In the genomic region with DNA sequence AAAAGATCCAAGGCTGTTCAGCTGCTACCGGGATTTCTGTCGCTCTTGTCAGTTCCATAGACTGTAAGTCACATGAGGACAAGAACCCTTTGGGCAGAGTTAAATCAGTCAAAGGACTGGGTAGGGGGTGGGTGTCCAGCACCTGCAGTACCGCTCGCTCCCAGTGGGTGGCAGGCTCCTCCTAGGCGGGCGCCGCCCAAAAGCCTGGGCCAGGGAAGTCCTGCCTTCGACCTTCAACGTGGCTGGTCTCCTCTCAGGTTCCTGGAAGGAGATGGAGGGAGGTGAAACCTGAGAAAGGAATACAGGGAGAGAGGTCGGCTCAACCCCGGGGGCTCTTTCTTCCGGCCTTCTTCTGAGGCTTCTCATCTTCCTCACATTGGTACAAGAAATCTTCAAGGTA, we compare ENCODE assay signal across 8 mouse cellular contexts. TPM values are rescaled to one million over a fixed set of nuclear protein-coding genes. Genes with fewer than 3 reads are reported as not detected.
DNase-seq lines count a peak whose midpoint lies in the region; ATAC-seq and TF ChIP-seq lines count a peak whose summit lies in the region.

No protein-coding gene starts in this region.

- H3K27me3 ChIP-seq in hindbrain, embryonic 16.5 days (replicated peaks; ENCODE audit: control insufficient read depth, insufficient read depth, low read length), result no peaks in the 10 kb centered on the region

- H3K36me3 ChIP-seq in hindbrain, embryonic 16.5 days (ENCODE audit: control insufficient read depth, insufficient read depth, low read length), result no peaks in the 10 kb centered on the region

- peak; percentile 82 for DNase-seq in WW6 (ENCODE audit: low read depth, low spot score)
- DNase-seq in cerebellum, postnatal 36 days, result peak; percentile 85 to 88
- DNase-seq in frontal cortex, postnatal 36 days (ENCODE audit: low spot score in 2 of 2), result peak; percentile 79 to 80
- peak; percentile 78 to 89 for DNase-seq in left cerebral cortex, adult 2 months (ENCODE audit: extremely low spot score in 1 of 2, low spot score in 2 of 2)
- peak; percentile 86 for DNase-seq in right cerebral cortex, postnatal 4 days
- peak; percentile 80 to 94 for DNase-seq in urinary bladder, postnatal 4 days (ENCODE audit: low spot score in 2 of 2)

- no peak overlapping the region for H3K4me2 ChIP-seq in hindbrain, embryonic 16.5 days (ENCODE audit: low read length)

- H3K9me3 ChIP-seq in hindbrain, embryonic 16.5 days (ENCODE audit: control insufficient read depth, low read length), result no peaks in the 10 kb centered on the region

- H3K4me3 ChIP-seq in hindbrain, embryonic 16.5 days (ENCODE audit: low read length), result no peak overlapping the region
- H3K4me3 ChIP-seq in left cerebral cortex, adult 2 months, result no peak overlapping the region

- no peak overlapping the region for H3K9ac ChIP-seq in hindbrain, embryonic 16.5 days (ENCODE audit: low read depth, low read length)

- no peaks in the 10 kb centered on the region; the same call in 1 of the 2 replicates for H3K4me1 ChIP-seq in hindbrain, embryonic 16.5 days (ENCODE audit: control insufficient read depth, insufficient read depth, low read depth, low read length)

- peak; percentile 70; the same call in 1 of the 2 replicates for ATAC-seq in hindbrain, embryonic 16.5 days
- peak; percentile 99 for ATAC-seq in megakaryocyte, adult 5-6 weeks (ENCODE audit: poor library complexity, severe bottlenecking)

- 6% methylated on average over 12 of the region's 12 CpGs for WGBS in hindbrain, embryonic 16.5 days

- TF ChIP-seq CTCF in left cerebral cortex, adult 2 months (IDR thresholded peaks at IDR 0.05), result peak; percentile 98

- intact Hi-C loops in left cerebral cortex, adult 2 months (cut with DNase I), result loop anchor here (1.0 kb wide), 1 partner anchor 82 kb away; no protein-coding TSS in a partner anchor

- H3K27ac ChIP-seq in hindbrain, embryonic 16.5 days (ENCODE audit: low read depth, low read length), result no peak overlapping the region
- no peak overlapping the region for H3K27ac ChIP-seq in left cerebral cortex, adult 2 months

RNA-seq across cellular contexts. Expression of a gene that starts 10.1 kb away (rescaled TPM):
- polyA plus RNA-seq in hindbrain, embryonic 16.5 days (2015; fragmentation: Nextera tagmentation; extraction: Ambion mirVana), result 1,192 and 1,343 TPM in 2 replicates
- total RNA-seq in left cerebral cortex, adult 2 months (2021), result 100 to 1,000 TPM; 701 to 719 TPM
- 321 and 340 TPM in 2 replicates for total RNA-seq in megakaryocyte, adult 5-6 weeks (2015)
- total RNA-seq in megakaryocyte, adult 5-6 weeks (2017), result 78.5 and 107 TPM in 2 replicates

RNA-seq across cellular contexts. Expression of a gene that starts 17.8 kb away (rescaled TPM):
- 51.3 and 52.8 TPM in 2 replicates for polyA plus RNA-seq in hindbrain, embryonic 16.5 days (2015; fragmentation: Nextera tagmentation; extraction: Ambion mirVana)
- total RNA-seq in left cerebral cortex, adult 2 months (2021), result 10 to 100 TPM; 21.4 to 24.5 TPM
- 41.0 and 52.0 TPM in 2 replicates for total RNA-seq in megakaryocyte, adult 5-6 weeks (2015)
- 15.9 and 18.8 TPM in 2 replicates for total RNA-seq in megakaryocyte, adult 5-6 weeks (2017)

RNA-seq across cellular contexts. Expression of a gene that starts 17.9 kb away (rescaled TPM):
- 32.3 and 45.5 TPM in 2 replicates for polyA plus RNA-seq in hindbrain, embryonic 16.5 days (2015; fragmentation: Nextera tagmentation; extraction: Ambion mirVana)
- 10 to 100 TPM; 20.6 to 20.9 TPM for total RNA-seq in left cerebral cortex, adult 2 months (2021)
- 66.3 and 69.0 TPM in 2 replicates for total RNA-seq in megakaryocyte, adult 5-6 weeks (2015)
- 15.1 and 16.8 TPM in 2 replicates for total RNA-seq in megakaryocyte, adult 5-6 weeks (2017)

RNA-seq across cellular contexts. Expression of a gene that starts 31.9 kb away (rescaled TPM):
- polyA plus RNA-seq in hindbrain, embryonic 16.5 days (2015; fragmentation: Nextera tagmentation; extraction: Ambion mirVana), result 105 and 128 TPM in 2 replicates
- 10 to 100 TPM; 68.0 to 74.5 TPM for total RNA-seq in left cerebral cortex, adult 2 months (2021)
- 79.1 and 98.4 TPM in 2 replicates for total RNA-seq in megakaryocyte, adult 5-6 weeks (2015)
- 126 and 130 TPM in 2 replicates for total RNA-seq in megakaryocyte, adult 5-6 weeks (2017)

RNA-seq across cellular contexts. Expression of a gene that starts 58.1 kb away (rescaled TPM):
- polyA plus RNA-seq in hindbrain, embryonic 16.5 days (2015; fragmentation: Nextera tagmentation; extraction: Ambion mirVana), result 1,172 and 1,268 TPM in 2 replicates
- total RNA-seq in left cerebral cortex, adult 2 months (2021), result 100 to 1,000 TPM; 608 to 642 TPM
- total RNA-seq in megakaryocyte, adult 5-6 weeks (2015), result 646 and 659 TPM in 2 replicates
- 318 and 344 TPM in 2 replicates for total RNA-seq in megakaryocyte, adult 5-6 weeks (2017)
